Mouse (Mus musculus) layer of hippocampus, postnatal 25 days (tissue): ENCODE measurements around the gene Ciart. TPM values are rescaled to one million over a fixed set of nuclear protein-coding genes. Genes with fewer than 3 reads are reported as not detected.
"Not testable (repeated sequence)": the region's sequence is repeated elsewhere in the genome, so short reads cannot be mapped to it uniquely, and the experiment has no call there.

Source experiments
- DNase-seq, 2 experiments: peaks; one replicate each; pipeline ENCODE4 v3.0.0; 2022; ENCODE audit warnings: mixed read lengths in 2 of 2, low spot score in 1 of 2; ENCODE audit errors: extremely low spot score in 1 of 2
- total RNA-seq, 2 experiments: library from RNA; stranded (reverse); gene quantifications; 2 replicates each; pipeline ENCODE4 v1.2.3; 2021

Gene Ciart
- total RNA-seq, 2 experiments from 2014 or later: 9.4 to 11.5 TPM

GRCm38 (mm10) chr3:95866071-95866470 is 16.0 kb downstream of the Ciart start:
- no peak for DNase-seq

GRCm38 (mm10) chr3:95865571-95865970 is 16.5 kb downstream of the Ciart start:
- no peak for DNase-seq

- peak; percentile 28 to 48 for DNase-seq
Measured at GRCm38 (mm10) chr3:95865050-95865449, 17.0 kb downstream of the Ciart start.

- DNase-seq: no peak
Measured at GRCm38 (mm10) chr3:95863578-95863977, 18.5 kb downstream of the Ciart start.

GRCm38 (mm10) chr3:95861796-95862195 is 20.3 kb downstream of the Ciart start:
- DNase-seq: peak in 1 of 2 experiments; percentile 62

GRCm38 (mm10) chr3:95861216-95861615 is 20.8 kb downstream of the Ciart start:
- DNase-seq: no peak

GRCm38 (mm10) chr3:95860323-95860722 is 21.7 kb downstream of the Ciart start:
- DNase-seq: no peak

GRCm38 (mm10) chr3:95858278-95858677 is 23.8 kb downstream of the Ciart start:
- not testable (repeated sequence) for DNase-seq

GRCm38 (mm10) chr3:95857050-95857449 is 25.0 kb downstream of the Ciart start:
- DNase-seq: not testable (repeated sequence)

GRCm38 (mm10) chr3:95856115-95856514 is 25.9 kb downstream of the Ciart start:
- no peak for DNase-seq

GRCm38 (mm10) chr3:95855502-95856089 is 26.5 kb downstream of the Ciart start, which contains the start of gene Prpf3:
TSS of gene Prpf3 (minus strand) at chr3:95855885.
- DNase-seq: peak; percentile 85 to 86

GRCm38 (mm10) chr3:95851317-95851716 is 30.7 kb downstream of the Ciart start:
- DNase-seq: no peak

- DNase-seq: no peak
Measured at GRCm38 (mm10) chr3:95850611-95851010, 31.4 kb downstream of the Ciart start.

GRCm38 (mm10) chr3:95842503-95843214 is 39.4 kb downstream of the Ciart start:
- no peak for DNase-seq

- no peak for DNase-seq
Measured at GRCm38 (mm10) chr3:95839250-95839649, 42.8 kb downstream of the Ciart start.

- no peak for DNase-seq
Measured at GRCm38 (mm10) chr3:95829053-95829452, 53.0 kb downstream of the Ciart start.

Other genes with a start within 250 kb of the Ciart start
- 10 to 100 TPM; 54.6 to 61.6 TPM for gene Mcl1, start 223.5 kb downstream of the Ciart start, total RNA-seq
- gene Adamtsl4, start 194.3 kb downstream of the Ciart start, total RNA-seq: 1 to 10 TPM; 3.7 to 4.0 TPM
- gene Ecm1, start 142.7 kb downstream of the Ciart start, total RNA-seq: 1 to 10 TPM; 7.8 to 10.0 TPM
- 10 to 100 TPM; 37.8 to 44.3 TPM for gene Tars2, start 122.0 kb downstream of the Ciart start, total RNA-seq
- gene Rprd2, start 63.4 kb downstream of the Ciart start, total RNA-seq: 10 to 100 TPM; 62.3 to 69.6 TPM
- 10 to 100 TPM; 29.2 to 33.7 TPM for gene Prpf3, start 26.4 kb downstream of the Ciart start, total RNA-seq
- 100 to 1,000 TPM; 151 to 172 TPM for gene Mrps21, start 10.7 kb downstream of the Ciart start, total RNA-seq
- 1 to 10 TPM; 4.2 to 6.5 TPM for gene BC028528, start 9.8 kb upstream of the Ciart start, total RNA-seq
- gene Aph1a, start 11.7 kb upstream of the Ciart start, total RNA-seq: 10 to 100 TPM; 71.6 to 76.2 TPM
- 10 to 100 TPM; 12.7 to 13.4 TPM for gene Car14, start 22.4 kb upstream of the Ciart start, total RNA-seq
- 10 to 100 TPM; 73.8 to 73.9 TPM for gene Anp32e, start 47.0 kb upstream of the Ciart start, total RNA-seq
- 10 to 100 TPM; 37.0 to 41.3 TPM for gene Plekho1, start 113.8 kb upstream of the Ciart start, total RNA-seq
- 10 to 100 TPM; 42.2 to 45.0 TPM for gene Vps45, start 176.2 kb upstream of the Ciart start, total RNA-seq
- 10 to 100 TPM; 31.9 to 33.6 TPM for gene Otud7b, start 222.3 kb upstream of the Ciart start, total RNA-seq